Mouse (Mus musculus): Measurements from ENCODE around the gene Agbl4. TPM values are rescaled to one million over a fixed set of nuclear protein-coding genes. Genes with fewer than 3 reads are reported as not detected.

The Agbl4 gene
- polyA plus RNA-seq, 1 experiment, result not detected

DNA sequence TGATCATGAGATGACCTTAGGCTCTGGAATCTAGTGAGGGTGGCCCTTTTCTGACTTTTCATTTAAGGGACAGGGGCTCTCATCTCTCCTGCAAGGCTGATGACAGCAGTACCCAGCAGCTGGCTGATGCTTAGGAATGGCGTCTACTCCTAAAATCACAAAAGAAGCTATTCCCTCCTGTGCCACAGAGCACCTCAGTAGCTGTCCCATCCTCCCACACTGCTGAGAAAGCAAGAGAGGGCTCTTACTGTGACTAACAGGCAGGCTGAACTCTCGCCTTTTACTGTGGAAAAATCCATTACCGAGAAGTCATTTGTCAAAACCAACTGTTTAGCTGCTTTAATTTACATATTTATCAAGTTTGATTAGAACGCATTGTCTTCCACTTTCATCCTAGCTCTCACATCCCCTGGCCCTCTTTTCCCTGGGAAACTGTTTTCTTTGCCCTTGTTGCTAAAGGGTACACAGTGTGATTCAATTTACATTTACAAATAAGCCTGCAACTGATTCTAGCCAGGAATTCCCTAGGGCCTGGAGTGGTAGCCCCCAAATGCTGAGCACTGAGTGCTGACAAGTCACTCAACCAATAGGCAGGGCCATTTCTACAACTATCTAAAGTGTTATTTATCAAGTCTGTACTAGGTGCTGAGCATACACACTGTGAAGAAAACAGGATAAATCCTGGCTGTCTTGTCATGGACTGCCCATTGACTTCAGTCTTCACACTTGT is 1119.8 kb downstream of the Agbl4 start:
- no peaks in the 10 kb centered on the region for H3K27me3 ChIP-seq (ENCODE audit: control insufficient read depth, insufficient read depth, insufficient read length)
- no peak overlapping the region for H3K4me3 ChIP-seq (ENCODE audit: insufficient read depth, poor library complexity, severe bottlenecking)

DNA sequence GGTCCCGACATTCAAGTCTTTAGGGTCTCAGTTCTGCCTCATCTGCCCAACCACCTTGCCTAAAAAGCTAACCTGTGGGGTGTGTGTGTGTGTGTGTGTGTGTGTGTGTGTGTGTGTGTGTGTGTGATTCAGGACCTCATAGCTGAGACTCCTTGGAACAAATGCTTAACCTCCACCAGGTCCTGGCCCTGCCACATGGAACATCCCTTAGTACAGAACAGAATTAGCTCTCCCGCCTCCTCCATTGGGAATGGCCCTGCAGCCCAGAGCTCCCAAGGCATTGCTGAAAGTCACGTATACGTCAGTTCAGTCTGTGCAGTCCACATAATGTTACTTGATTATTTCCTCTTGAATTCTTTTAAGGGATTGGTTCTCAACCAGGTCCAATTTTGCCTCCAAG is 1120.7 kb downstream of the Agbl4 start:
- no peaks in the 10 kb centered on the region for H3K27me3 ChIP-seq (ENCODE audit: control insufficient read depth, insufficient read depth, insufficient read length)
- H3ac ChIP-seq (ENCODE audit: control insufficient read depth, insufficient read length, low read depth), result no peak overlapping the region
- H3K4me3 ChIP-seq (ENCODE audit: insufficient read depth, poor library complexity, severe bottlenecking), result no peak overlapping the region
- TF ChIP-seq FOSL1 (IDR thresholded peaks at IDR 0.05; ENCODE audit: insufficient read depth, low read length, poor library complexity, severe bottlenecking), result no peak
- TF ChIP-seq CEBPB (IDR thresholded peaks at IDR 0.05; ENCODE audit: low read depth), result no peak
- no peak for TF ChIP-seq USF1 (IDR thresholded peaks at IDR 0.05; ENCODE audit: low read depth)
- no peak for TF ChIP-seq MYOD1 (IDR thresholded peaks at IDR 0.05; ENCODE audit: control insufficient read depth, insufficient read length, low read depth)
- no peak for TF ChIP-seq CTCF (IDR thresholded peaks at IDR 0.05; ENCODE audit: control insufficient read depth, insufficient read depth, insufficient read length)
- no peak for TF ChIP-seq MAX (IDR thresholded peaks at IDR 0.05)
- no peak for TF ChIP-seq MYOG (IDR thresholded peaks at IDR 0.05; ENCODE audit: control insufficient read depth, extremely low read depth, insufficient read length)
- H3K79me2 ChIP-seq (ENCODE audit: control insufficient read depth, insufficient read depth), result no peaks in the 10 kb centered on the region
- H3K36me3 ChIP-seq (ENCODE audit: control insufficient read depth, insufficient read depth), result no peaks in the 10 kb centered on the region
- H3K79me3 ChIP-seq (ENCODE audit: low read depth), result no peaks in the 10 kb centered on the region

More for the DNA sequence above, 1119.8 kb downstream of the Agbl4 start:
- H3ac ChIP-seq (ENCODE audit: control insufficient read depth, insufficient read length, low read depth), result no peak overlapping the region
- TF ChIP-seq USF1 (IDR thresholded peaks at IDR 0.05; ENCODE audit: low read depth) (no peak), FOSL1 (IDR thresholded peaks at IDR 0.05; ENCODE audit: insufficient read depth, low read length, poor library complexity, severe bottlenecking) (no peak), CTCF (IDR thresholded peaks at IDR 0.05; ENCODE audit: control insufficient read depth, insufficient read depth, insufficient read length) (no peak), MYOD1 (IDR thresholded peaks at IDR 0.05; ENCODE audit: control insufficient read depth, insufficient read length, low read depth) (no peak), MYOG (IDR thresholded peaks at IDR 0.05; ENCODE audit: control insufficient read depth, extremely low read depth, insufficient read length) (no peak), CEBPB (IDR thresholded peaks at IDR 0.05; ENCODE audit: low read depth) (no peak), MAX (IDR thresholded peaks at IDR 0.05) (no peak)
- no peaks in the 10 kb centered on the region for H3K79me2 ChIP-seq (ENCODE audit: control insufficient read depth, insufficient read depth)
- H3K79me3 ChIP-seq (ENCODE audit: low read depth), result no peaks in the 10 kb centered on the region
- no peaks in the 10 kb centered on the region for H3K36me3 ChIP-seq (ENCODE audit: control insufficient read depth, insufficient read depth)

DNA sequence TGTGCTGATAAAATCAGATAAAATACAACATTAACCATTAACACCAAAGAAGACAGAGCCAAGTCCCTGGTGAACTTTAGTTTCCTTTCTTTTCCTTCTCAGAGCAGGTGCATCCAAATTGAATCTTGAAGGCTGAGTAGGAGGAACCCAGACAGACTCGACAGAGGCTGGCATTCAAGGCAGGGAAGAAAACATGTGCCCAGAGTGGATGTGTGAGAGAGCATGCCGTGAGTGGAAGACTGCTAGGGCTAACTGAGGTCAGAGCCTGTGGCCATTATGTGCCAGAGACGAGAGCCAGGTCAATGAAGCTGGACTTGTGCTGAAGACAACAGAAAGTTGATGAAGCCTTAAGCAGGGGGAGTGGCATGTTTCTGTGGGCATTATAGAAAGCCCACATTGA is 1121.8 kb downstream of the Agbl4 start:
- TF ChIP-seq CEBPB (IDR thresholded peaks at IDR 0.05; ENCODE audit: low read depth) (no peak), MAX (IDR thresholded peaks at IDR 0.05) (no peak), USF1 (IDR thresholded peaks at IDR 0.05; ENCODE audit: low read depth) (no peak), FOSL1 (IDR thresholded peaks at IDR 0.05; ENCODE audit: insufficient read depth, low read length, poor library complexity, severe bottlenecking) (no peak), MYOG (IDR thresholded peaks at IDR 0.05; ENCODE audit: control insufficient read depth, extremely low read depth, insufficient read length) (no peak)
- H3K79me3 ChIP-seq (ENCODE audit: low read depth), result no peaks in the 10 kb centered on the region
- no peaks in the 10 kb centered on the region for H3K27me3 ChIP-seq (ENCODE audit: control insufficient read depth, insufficient read depth, insufficient read length)
- no peak overlapping the region for H3K4me3 ChIP-seq (ENCODE audit: insufficient read depth, poor library complexity, severe bottlenecking)
- no peaks in the 10 kb centered on the region for H3K79me2 ChIP-seq (ENCODE audit: control insufficient read depth, insufficient read depth)
- no peaks in the 10 kb centered on the region for H3K36me3 ChIP-seq (ENCODE audit: control insufficient read depth, insufficient read depth)
- H3ac ChIP-seq (ENCODE audit: control insufficient read depth, insufficient read length, low read depth), result no peak overlapping the region

DNA sequence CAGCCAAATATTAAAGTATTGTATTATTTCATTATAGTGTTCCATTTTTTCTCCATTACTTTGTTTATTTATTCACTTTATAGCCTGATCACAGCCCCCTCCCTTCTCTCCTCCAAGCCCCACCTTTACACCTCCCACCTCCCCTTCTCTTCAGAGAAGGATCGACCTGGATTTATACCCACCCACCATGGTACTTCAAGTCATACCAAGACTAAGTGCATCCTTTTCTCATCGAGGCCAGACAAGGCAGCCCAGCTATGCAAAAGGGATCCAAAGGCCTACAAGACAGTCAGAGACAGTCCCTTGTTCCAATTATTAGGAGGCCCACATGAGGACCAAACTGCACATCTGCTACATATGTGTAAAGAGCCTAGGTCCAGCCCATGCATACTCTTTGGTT is 1122.5 kb downstream of the Agbl4 start:
- H3K79me3 ChIP-seq (ENCODE audit: low read depth), result no peaks in the 10 kb centered on the region
- H3K4me3 ChIP-seq (ENCODE audit: insufficient read depth, poor library complexity, severe bottlenecking), result no peak overlapping the region
- H3K79me2 ChIP-seq (ENCODE audit: control insufficient read depth, insufficient read depth), result no peaks in the 10 kb centered on the region
- no peaks in the 10 kb centered on the region for H3K36me3 ChIP-seq (ENCODE audit: control insufficient read depth, insufficient read depth)
- TF ChIP-seq MAX (IDR thresholded peaks at IDR 0.05), result no peak
- H3ac ChIP-seq (ENCODE audit: control insufficient read depth, insufficient read length, low read depth), result no peak overlapping the region
- H3K27me3 ChIP-seq (ENCODE audit: control insufficient read depth, insufficient read depth, insufficient read length), result no peaks in the 10 kb centered on the region

DNA sequence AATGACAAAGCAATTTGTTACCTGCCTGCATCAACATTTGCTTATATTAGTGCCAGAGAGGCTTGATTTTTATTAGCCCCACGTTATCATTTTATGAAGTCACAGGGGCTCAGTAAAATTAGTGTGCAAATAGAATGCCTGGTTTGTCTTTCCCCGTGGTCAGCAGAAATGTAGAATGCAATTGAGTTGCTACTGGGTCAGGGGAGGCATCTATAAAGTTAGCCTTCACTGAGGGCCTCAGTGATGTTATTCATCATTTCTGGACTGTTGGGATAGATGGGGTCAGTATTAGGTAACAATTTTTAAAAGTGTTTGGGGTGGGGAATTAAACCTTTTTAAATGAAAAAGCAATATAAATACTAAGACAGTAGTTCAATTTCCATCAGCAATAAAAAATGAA is 1125.5 kb downstream of the Agbl4 start:
- H3K4me3 ChIP-seq (ENCODE audit: insufficient read depth, poor library complexity, severe bottlenecking), result no peak overlapping the region
- H3K79me3 ChIP-seq (ENCODE audit: low read depth), result no peaks in the 10 kb centered on the region
- TF ChIP-seq USF1 (IDR thresholded peaks at IDR 0.05; ENCODE audit: low read depth) (no peak), MYOD1 (IDR thresholded peaks at IDR 0.05; ENCODE audit: control insufficient read depth, insufficient read length, low read depth) (no peak), FOSL1 (IDR thresholded peaks at IDR 0.05; ENCODE audit: insufficient read depth, low read length, poor library complexity, severe bottlenecking) (no peak), CTCF (IDR thresholded peaks at IDR 0.05; ENCODE audit: control insufficient read depth, insufficient read depth, insufficient read length) (no peak), CEBPB (IDR thresholded peaks at IDR 0.05; ENCODE audit: low read depth) (no peak), MYOG (IDR thresholded peaks at IDR 0.05; ENCODE audit: control insufficient read depth, extremely low read depth, insufficient read length) (no peak), MAX (IDR thresholded peaks at IDR 0.05) (no peak)

DNA sequence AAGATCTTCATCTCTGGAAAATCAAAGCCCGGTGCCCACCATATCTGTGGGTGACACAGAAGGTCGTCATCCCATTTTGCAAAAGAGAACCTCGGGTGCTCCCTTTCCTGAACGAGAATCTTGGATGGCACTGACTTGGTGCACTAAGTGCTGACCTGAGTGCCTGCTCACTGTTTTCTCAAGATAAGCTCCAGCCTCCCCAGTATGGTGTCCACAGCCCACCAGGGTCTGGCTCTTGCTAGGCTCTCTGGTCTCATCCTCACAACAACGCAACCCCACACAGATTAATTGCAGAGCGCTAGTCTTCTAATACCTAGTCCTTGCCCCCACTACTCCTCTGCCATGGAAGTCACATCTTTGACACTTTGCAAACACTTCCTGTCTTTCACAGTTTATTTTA is 1131.5 kb downstream of the Agbl4 start:
- Histone ChIP-seq H3ac (ENCODE audit: control insufficient read depth, insufficient read length, low read depth) (no peak overlapping the region), H3K4me3 (ENCODE audit: insufficient read depth, poor library complexity, severe bottlenecking) (no peak overlapping the region), H3K27me3 (ENCODE audit: control insufficient read depth, insufficient read depth, insufficient read length) (no peaks in the 10 kb centered on the region), H3K36me3 (ENCODE audit: control insufficient read depth, insufficient read depth) (no peaks in the 10 kb centered on the region), H3K79me2 (ENCODE audit: control insufficient read depth, insufficient read depth) (no peaks in the 10 kb centered on the region), H3K79me3 (ENCODE audit: low read depth) (no peaks in the 10 kb centered on the region)
- TF ChIP-seq USF1 (IDR thresholded peaks at IDR 0.05; ENCODE audit: low read depth) (no peak), MYOD1 (IDR thresholded peaks at IDR 0.05; ENCODE audit: control insufficient read depth, insufficient read length, low read depth) (no peak), FOSL1 (IDR thresholded peaks at IDR 0.05; ENCODE audit: insufficient read depth, low read length, poor library complexity, severe bottlenecking) (no peak), CEBPB (IDR thresholded peaks at IDR 0.05; ENCODE audit: low read depth) (no peak), CTCF (IDR thresholded peaks at IDR 0.05; ENCODE audit: control insufficient read depth, insufficient read depth, insufficient read length) (no peak), MYOG (IDR thresholded peaks at IDR 0.05; ENCODE audit: control insufficient read depth, extremely low read depth, insufficient read length) (no peak), MAX (IDR thresholded peaks at IDR 0.05) (no peak)

More for the DNA sequence above, 1125.5 kb downstream of the Agbl4 start:
- H3K36me3 ChIP-seq (ENCODE audit: control insufficient read depth, insufficient read depth), result no peaks in the 10 kb centered on the region
- H3K27me3 ChIP-seq (ENCODE audit: control insufficient read depth, insufficient read depth, insufficient read length), result no peaks in the 10 kb centered on the region
- no peak overlapping the region for H3ac ChIP-seq (ENCODE audit: control insufficient read depth, insufficient read length, low read depth)
- H3K79me2 ChIP-seq (ENCODE audit: control insufficient read depth, insufficient read depth), result no peaks in the 10 kb centered on the region

Measured in C2C12 (cell line).